Mouse (Mus musculus) naive thymus-derived CD4-positive, alpha-beta T cell, adult 5 months (primary cell): ENCODE results near the gene 9430097D07Rik. TPM values are rescaled to one million over a fixed set of nuclear protein-coding genes. Genes with fewer than 3 reads are reported as not detected.

Experiments
- polyA plus RNA-seq: library from polyadenylated mRNA; unstranded; fragments of 100-300 nt; shearing (Covaris generic); gene quantifications from one replicate; pipeline ENCODE4 v1.2.1, GENCODE M21; 2017

Gene 9430097D07Rik
- not detected for polyA plus RNA-seq

DNA sequence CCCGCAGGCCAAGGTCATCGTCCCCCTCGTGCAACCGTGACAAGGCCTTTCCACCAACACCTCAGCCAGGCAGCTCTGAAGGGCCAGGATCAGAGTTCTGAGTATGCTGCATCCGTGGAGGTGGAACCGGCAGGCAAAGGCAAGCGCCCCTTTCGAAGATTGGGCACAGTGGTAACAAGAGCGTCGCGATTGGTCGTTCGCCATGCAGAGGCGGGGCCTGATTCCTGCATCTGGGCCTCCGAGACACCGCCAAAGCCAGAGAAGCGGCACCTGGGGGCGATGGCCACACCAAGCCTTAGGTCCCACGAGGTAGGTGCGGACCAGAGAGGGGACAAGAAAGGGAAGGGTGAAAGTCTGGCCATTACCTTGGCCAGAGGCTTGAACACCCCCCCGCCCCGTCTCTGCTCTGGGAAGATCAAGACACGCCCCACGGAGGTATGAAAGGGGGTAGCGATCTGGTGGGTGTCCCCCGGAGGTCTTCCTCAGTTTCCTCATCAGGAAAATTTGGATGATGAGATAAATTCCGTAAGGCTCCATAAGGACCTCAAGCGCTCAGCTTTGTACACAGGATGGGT lies at the start of gene 9430097D07Rik:
Gene 9430097D07Rik, minus strand, starts transcription at position 99 of the 575 bp plus-strand sequence.

GRCm38 (mm10) chr2:32621517-32621859 lies 46.0 kb upstream of the 9430097D07Rik start, which contains the start of gene Ak1:
TSS of gene Ak1 (plus strand) at chr2:32621758.

DNA sequence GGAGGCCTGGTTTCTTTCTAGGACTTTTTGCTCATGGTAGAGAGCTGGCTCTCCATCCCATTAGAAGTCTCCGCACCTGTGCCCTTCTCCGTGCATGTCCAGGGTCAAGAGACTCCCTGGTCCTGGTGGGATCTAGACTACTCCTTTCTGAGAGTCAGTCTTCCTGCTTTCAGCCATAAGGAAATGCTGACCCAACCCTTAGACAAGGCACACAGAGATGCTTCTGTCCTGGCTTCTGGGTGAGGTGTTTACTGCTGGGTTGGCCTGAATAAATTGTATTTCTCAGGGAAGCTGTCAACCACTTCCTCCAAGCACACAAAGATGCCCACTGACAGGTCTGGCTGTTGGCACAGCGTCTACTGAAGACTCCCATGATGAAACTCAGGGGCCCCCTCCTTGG lies 23.9 kb upstream of the 9430097D07Rik start, which contains the start of gene St6galnac6:
Gene St6galnac6, plus strand, starts transcription at position 301 of the 400 bp plus-strand sequence.

GRCm38 (mm10) chr2:32586871-32587351 lies 11.4 kb upstream of the 9430097D07Rik start, which contains the start of gene St6galnac4:
TSS of gene St6galnac4 (plus strand) at chr2:32587095.

GRCm38 (mm10) chr2:32574497-32574896 lies 987 bp downstream of the 9430097D07Rik start, which contains the start of gene Pip5kl1:
TSS of gene Pip5kl1 (plus strand) at chr2:32574797.

DNA sequence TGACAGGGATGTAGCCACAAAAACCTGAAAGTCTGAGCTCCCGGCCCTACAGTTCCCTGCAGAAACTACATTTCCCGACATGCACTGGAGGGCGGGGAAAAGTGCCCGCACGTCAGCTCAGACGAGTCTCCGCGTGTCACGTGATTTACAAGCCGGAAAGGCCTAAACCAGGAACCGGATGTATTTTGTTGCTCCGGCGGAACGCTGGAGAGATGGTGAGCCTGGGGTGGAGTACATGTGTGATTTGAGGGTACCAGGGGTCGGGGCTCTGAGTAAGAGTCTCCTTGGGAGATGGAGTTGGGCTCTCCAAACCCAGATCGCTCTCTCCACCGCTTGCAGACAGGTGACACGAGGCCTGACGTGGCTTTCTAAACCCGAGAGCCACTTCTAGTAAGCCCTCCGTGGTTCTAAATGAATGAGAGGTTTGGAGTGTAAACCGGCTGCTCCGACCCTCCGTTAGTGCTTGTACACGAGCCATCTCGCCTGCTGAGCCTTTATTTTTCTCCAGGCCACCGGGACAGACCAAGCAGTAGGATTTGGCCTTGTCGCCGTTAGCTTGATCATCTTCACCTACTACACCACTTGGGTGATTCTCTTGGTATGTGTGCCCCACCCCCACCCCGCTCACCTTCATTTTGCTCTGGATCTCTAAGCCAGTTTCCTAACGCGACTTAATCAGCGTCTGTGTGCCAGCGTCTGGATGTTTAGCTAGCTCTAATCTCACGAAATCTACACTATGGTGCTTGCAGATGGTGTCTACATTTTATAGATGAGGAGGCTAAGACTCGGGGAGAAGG lies 4.6 kb downstream of the 9430097D07Rik start, which contains the start of gene Dpm2:
Gene Dpm2, plus strand, starts transcription at position 161 of the 797 bp plus-strand sequence.

GRCm38 (mm10) chr2:32534733-32535471 lies 40.6 kb downstream of the 9430097D07Rik start, which contains the start of gene Fam102a:
TSS of gene Fam102a (plus strand) at chr2:32535332.

Other genes with a start within 250 kb of the 9430097D07Rik start
- 127 TPM for gene Ciz1, start 223.4 kb downstream of the 9430097D07Rik start, polyA plus RNA-seq
- not detected for gene Dnm1, start 222.3 kb downstream of the 9430097D07Rik start, polyA plus RNA-seq
- 32.4 TPM for gene 1110008P14Rik, start 193.7 kb downstream of the 9430097D07Rik start, polyA plus RNA-seq
- gene Lcn2, start 187.4 kb downstream of the 9430097D07Rik start, polyA plus RNA-seq, result not detected
- gene Ptges2, start 179.8 kb downstream of the 9430097D07Rik start, polyA plus RNA-seq, result 10.6 TPM
- 12.0 TPM for gene Naif1, start 125.2 kb downstream of the 9430097D07Rik start, polyA plus RNA-seq
- 103 TPM for gene Slc25a25, start 124.2 kb downstream of the 9430097D07Rik start, polyA plus RNA-seq
- 153 TPM for gene Fam102a, start 40.4 kb downstream of the 9430097D07Rik start, polyA plus RNA-seq
- gene Dpm2, start 4.8 kb downstream of the 9430097D07Rik start, polyA plus RNA-seq, result 76.8 TPM
- gene Pip5kl1, start 887 bp downstream of the 9430097D07Rik start, polyA plus RNA-seq, result not detected
- gene St6galnac4, start 11.4 kb upstream of the 9430097D07Rik start, polyA plus RNA-seq, result 15.0 TPM
- 1.1 TPM for gene St6galnac6, start 24.0 kb upstream of the 9430097D07Rik start, polyA plus RNA-seq
- gene Ak1, start 46.1 kb upstream of the 9430097D07Rik start, polyA plus RNA-seq, result not detected
- gene Eng, start 70.9 kb upstream of the 9430097D07Rik start, polyA plus RNA-seq, result 0.26 TPM
- 26.8 TPM for gene Fpgs, start 128.5 kb upstream of the 9430097D07Rik start, polyA plus RNA-seq
- 190 TPM for gene Cdk9, start 137.4 kb upstream of the 9430097D07Rik start, polyA plus RNA-seq
- 58.0 TPM for gene Sh2d3c, start 145.4 kb upstream of the 9430097D07Rik start, polyA plus RNA-seq
- gene 6330409D20Rik, start 165.3 kb upstream of the 9430097D07Rik start, polyA plus RNA-seq, result not detected
- gene Tor2a, start 181.6 kb upstream of the 9430097D07Rik start, polyA plus RNA-seq, result 41.5 TPM
- not detected for gene Ttc16, start 199.9 kb upstream of the 9430097D07Rik start, polyA plus RNA-seq
- 3.1 TPM for gene Ptrh1, start 200.1 kb upstream of the 9430097D07Rik start, polyA plus RNA-seq
- gene Cfap157, start 208.7 kb upstream of the 9430097D07Rik start, polyA plus RNA-seq, result not detected